Mouse (Mus musculus) heart, postnatal 0 days (tissue): Measurements from ENCODE around the gene Kcne2.

Source experiments
- CTCF ChIP-seq: IDR thresholded peaks from 2 replicates; pipeline ENCODE4 v1.5.1; 2016; ENCODE audit warnings: antibody characterized with exemption, control low read depth, low read depth
- EP300 ChIP-seq: IDR thresholded peaks from 2 replicates; pipeline ENCODE4 v1.6.1; 2016; ENCODE audit warnings: antibody characterized with exemption, low read depth

- peak; percentile 99; the same call in 1 of the 2 replicates for TF ChIP-seq EP300
- TF ChIP-seq CTCF = no peak
Observed at GRCm38 (mm10) chr16:92345177-92345576, 53.0 kb downstream of the Kcne2 start.
